Mouse (Mus musculus): Measurements from ENCODE around the gene Cyp27b1. TPM values are rescaled to one million over a fixed set of nuclear protein-coding genes. Genes with fewer than 3 reads are reported as not detected.

Cyp27b1 gene
- polyA plus RNA-seq, 1 experiment: 0.32 TPM

- TF ChIP-seq POLR2A (IDR thresholded peaks at IDR 0.05; ENCODE audit: control insufficient read depth, extremely low read depth, insufficient read depth, low read length, poor library complexity) (no peak), CTCF (IDR thresholded peaks at IDR 0.05; ENCODE audit: borderline replicate concordance, control insufficient read depth, extremely low read depth, insufficient read depth, low read length, poor library complexity) (no peak)
- Histone ChIP-seq H3K27me3 (ENCODE audit: control insufficient read depth, insufficient read depth, low read length) (peaks cover 2% of the 10 kb centered on the region), H3K4me1 (replicated peaks; ENCODE audit: control insufficient read depth, insufficient read depth, low read length) (peaks cover 23% of the 10 kb centered on the region), H3K4me3 (ENCODE audit: control insufficient read depth, insufficient read depth, low read length) (no peak overlapping the region), H3K27ac (ENCODE audit: control insufficient read depth, insufficient read depth, low read length) (no peak overlapping the region), H3K36me3 (ENCODE audit: control insufficient read depth, insufficient read depth, low read length) (peaks cover 17% of the 10 kb centered on the region)
- WGBS: 82% methylated on average over 5 of the region's 5 CpGs
- DNase-seq: no peak
Measured at GRCm38 (mm10) chr10:127062503-127062902, 14.5 kb downstream of the Cyp27b1 start.

- WGBS: under 1% methylated on average over 46 of the region's 46 CpGs
- Histone ChIP-seq H3K4me3 (ENCODE audit: control insufficient read depth, insufficient read depth, low read length) (peak within 1 kb of the TSS; percentile 64), H3K36me3 (ENCODE audit: control insufficient read depth, insufficient read depth, low read length) (peaks cover 17% of the 10 kb centered on the region), H3K27me3 (ENCODE audit: control insufficient read depth, insufficient read depth, low read length) (peaks cover 2% of the 10 kb centered on the region), H3K27ac (ENCODE audit: control insufficient read depth, insufficient read depth, low read length) (peak within 1 kb of the TSS; percentile 1; the same call in 1 of the 2 replicates), H3K4me1 (replicated peaks; ENCODE audit: control insufficient read depth, insufficient read depth, low read length) (peaks cover 22% of the 10 kb centered on the region)
- peak; percentile 96 for DNase-seq
- TF ChIP-seq CTCF (IDR thresholded peaks at IDR 0.05; ENCODE audit: borderline replicate concordance, control insufficient read depth, extremely low read depth, insufficient read depth, low read length, poor library complexity): peak; percentile 62; the same call in 1 of the 2 replicates
- TF ChIP-seq POLR2A (IDR thresholded peaks at IDR 0.05; ENCODE audit: control insufficient read depth, extremely low read depth, insufficient read depth, low read length, poor library complexity): peak; percentile 56; the same call in 1 of the 2 replicates
Measured at GRCm38 (mm10) chr10:127063239-127063872, 15.3 kb downstream of the Cyp27b1 start, which contains the start of gene Cdk4. Cdk4 (plus strand) TSS chr10:127063534.

GRCm38 (mm10) chr10:127063913-127064870 lies 16.1 kb downstream of the Cyp27b1 start:
- Histone ChIP-seq H3K27ac (ENCODE audit: control insufficient read depth, insufficient read depth, low read length) (peak overlapping the region; percentile 1; the same call in 1 of the 2 replicates), H3K27me3 (ENCODE audit: control insufficient read depth, insufficient read depth, low read length) (peaks cover 1% of the 10 kb centered on the region; the same call in 1 of the 2 replicates), H3K4me3 (ENCODE audit: control insufficient read depth, insufficient read depth, low read length) (peak overlapping the region; percentile 64), H3K36me3 (ENCODE audit: control insufficient read depth, insufficient read depth, low read length) (peaks cover 17% of the 10 kb centered on the region), H3K4me1 (replicated peaks; ENCODE audit: control insufficient read depth, insufficient read depth, low read length) (peaks cover 20% of the 10 kb centered on the region)
- DNase-seq: no peak
- TF ChIP-seq CTCF (IDR thresholded peaks at IDR 0.05; ENCODE audit: borderline replicate concordance, control insufficient read depth, extremely low read depth, insufficient read depth, low read length, poor library complexity) (no peak), POLR2A (IDR thresholded peaks at IDR 0.05; ENCODE audit: control insufficient read depth, extremely low read depth, insufficient read depth, low read length, poor library complexity) (no peak)
- 7% methylated on average over 37 of the region's 37 CpGs for WGBS

GRCm38 (mm10) chr10:127065981-127066380 lies 17.9 kb downstream of the Cyp27b1 start:
- DNase-seq: no peak
- Histone ChIP-seq H3K27ac (ENCODE audit: control insufficient read depth, insufficient read depth, low read length) (no peak overlapping the region), H3K4me1 (replicated peaks; ENCODE audit: control insufficient read depth, insufficient read depth, low read length) (peaks cover 31% of the 10 kb centered on the region), H3K27me3 (ENCODE audit: control insufficient read depth, insufficient read depth, low read length) (no peaks in the 10 kb centered on the region), H3K4me3 (ENCODE audit: control insufficient read depth, insufficient read depth, low read length) (no peak overlapping the region), H3K36me3 (ENCODE audit: control insufficient read depth, insufficient read depth, low read length) (peaks cover 17% of the 10 kb centered on the region)
- TF ChIP-seq CTCF (IDR thresholded peaks at IDR 0.05; ENCODE audit: borderline replicate concordance, control insufficient read depth, extremely low read depth, insufficient read depth, low read length, poor library complexity): no peak
- no peak for TF ChIP-seq POLR2A (IDR thresholded peaks at IDR 0.05; ENCODE audit: control insufficient read depth, extremely low read depth, insufficient read depth, low read length, poor library complexity)
- 96% methylated on average over 9 of the region's 9 CpGs for WGBS

- no peak overlapping the region for H3K4me3 ChIP-seq (ENCODE audit: control insufficient read depth, insufficient read depth, low read length)
- no peak overlapping the region for H3K27ac ChIP-seq (ENCODE audit: control insufficient read depth, insufficient read depth, low read length)
- peaks cover 17% of the 10 kb centered on the region for H3K36me3 ChIP-seq (ENCODE audit: control insufficient read depth, insufficient read depth, low read length)
- 95% methylated on average over 14 of the region's 14 CpGs for WGBS
- H3K27me3 ChIP-seq (ENCODE audit: control insufficient read depth, insufficient read depth, low read length): no peaks in the 10 kb centered on the region
- TF ChIP-seq CTCF (IDR thresholded peaks at IDR 0.05; ENCODE audit: borderline replicate concordance, control insufficient read depth, extremely low read depth, insufficient read depth, low read length, poor library complexity): no peak
- no peak for TF ChIP-seq POLR2A (IDR thresholded peaks at IDR 0.05; ENCODE audit: control insufficient read depth, extremely low read depth, insufficient read depth, low read length, poor library complexity)
- no peak for DNase-seq
- H3K4me1 ChIP-seq (replicated peaks; ENCODE audit: control insufficient read depth, insufficient read depth, low read length): peaks cover 31% of the 10 kb centered on the region
Measured at GRCm38 (mm10) chr10:127066519-127067018, 18.5 kb downstream of the Cyp27b1 start.

Data from thymus, adult 2 months (tissue).